Mouse (Mus musculus): Measurements from ENCODE around the gene Sipa1l2.

Sipa1l2 gene

DNA sequence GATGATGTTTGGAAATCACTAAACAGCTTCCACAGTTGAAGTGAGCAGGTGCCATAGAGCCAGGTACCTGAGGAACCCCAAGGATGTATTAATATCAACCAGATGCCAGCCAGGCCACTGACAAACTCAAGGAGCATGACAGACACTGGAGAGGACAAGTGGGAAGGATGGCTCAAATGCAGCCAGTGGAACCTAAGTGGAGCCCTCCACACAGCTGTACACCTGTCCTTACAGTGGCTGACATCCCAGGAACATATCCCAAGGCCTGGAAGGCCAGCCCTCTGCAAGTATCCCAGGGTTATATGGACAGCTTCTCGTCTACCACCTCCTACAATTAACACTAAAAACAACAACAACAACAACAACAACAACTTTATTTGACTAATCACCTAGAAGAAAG lies 57.0 kb downstream of the Sipa1l2 start:
- no peak for DNase-seq (ENCODE audit: low spot score)

DNA sequence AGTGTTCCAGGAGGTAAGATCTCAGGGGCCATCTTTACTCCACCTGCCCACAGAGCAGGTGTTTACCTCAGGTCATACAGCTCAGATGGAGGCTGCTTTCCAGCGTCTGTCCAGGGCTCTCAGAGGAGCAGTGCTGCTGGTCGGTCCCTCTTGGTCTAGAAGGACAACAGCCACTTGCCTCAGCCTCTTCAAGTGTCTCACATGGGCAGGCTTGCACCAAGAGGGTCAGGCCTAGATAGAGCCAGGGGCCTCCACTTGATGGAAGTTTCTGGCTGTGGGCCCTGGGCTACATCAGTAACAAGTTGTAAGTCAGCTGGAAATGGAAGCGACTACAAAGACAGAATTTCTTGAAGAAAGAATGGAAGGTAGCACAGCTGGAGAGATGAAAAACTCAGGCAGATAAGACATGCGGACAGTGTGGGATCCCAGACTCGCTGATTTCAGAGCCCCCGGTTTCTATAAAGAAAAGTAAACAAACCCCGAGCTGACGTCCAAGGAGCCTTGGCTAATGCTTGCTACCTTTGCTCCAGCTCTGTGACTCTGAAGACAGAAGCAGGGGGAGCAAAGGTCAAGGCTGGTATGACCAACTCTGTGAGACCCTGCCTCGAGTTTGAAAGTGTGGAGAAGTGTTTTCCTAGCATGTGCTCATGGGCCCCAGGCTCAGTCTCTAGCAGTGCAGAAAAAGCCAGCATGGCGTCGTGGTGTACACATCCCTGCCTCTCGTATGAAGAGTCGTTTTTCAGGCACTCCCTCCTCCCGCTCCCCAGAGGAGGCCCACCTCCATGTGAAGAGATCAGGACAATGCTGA lies 58.5 kb downstream of the Sipa1l2 start:
- no peak for DNase-seq (ENCODE audit: low spot score)

DNA sequence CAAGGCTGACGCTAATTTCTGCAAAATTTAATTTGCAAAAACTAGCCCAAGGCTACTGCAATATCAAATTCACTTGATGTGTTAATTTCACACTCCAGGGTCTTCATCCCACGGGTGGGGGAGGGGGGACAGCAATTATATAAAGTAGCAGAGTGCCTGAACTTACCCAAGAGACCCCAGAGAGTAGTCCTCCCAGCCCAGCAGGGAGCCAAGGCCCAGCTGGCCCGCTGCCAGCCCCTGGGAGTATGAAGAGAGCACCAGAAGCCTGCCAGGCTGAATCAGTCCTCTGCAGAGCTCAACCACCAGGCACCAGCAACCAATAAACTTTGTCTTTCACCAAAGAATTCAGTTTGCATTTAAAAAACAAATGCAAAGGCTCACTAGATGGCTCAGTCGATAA lies 59.8 kb downstream of the Sipa1l2 start:
- no peak for DNase-seq (ENCODE audit: low spot score)

DNA sequence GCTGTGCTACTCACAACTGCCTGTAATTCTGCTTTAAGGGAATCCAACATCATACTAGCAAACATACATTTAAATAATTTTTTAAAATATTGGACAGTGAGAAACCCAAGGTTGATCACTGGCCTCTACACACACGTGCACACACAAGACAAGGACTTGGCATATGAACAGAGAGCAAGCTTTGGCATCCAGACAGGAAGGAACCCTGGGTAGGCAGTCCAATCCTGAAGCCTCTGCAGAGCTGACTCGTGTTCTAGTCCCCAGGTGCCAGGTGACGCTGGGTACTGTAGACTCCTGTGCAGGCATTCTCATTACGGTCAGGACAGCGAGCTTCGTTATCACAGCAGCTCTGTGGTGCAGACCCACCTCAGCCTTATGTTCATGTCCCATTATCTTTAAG lies 60.4 kb downstream of the Sipa1l2 start:
- DNase-seq (ENCODE audit: low spot score) = no peak

DNA sequence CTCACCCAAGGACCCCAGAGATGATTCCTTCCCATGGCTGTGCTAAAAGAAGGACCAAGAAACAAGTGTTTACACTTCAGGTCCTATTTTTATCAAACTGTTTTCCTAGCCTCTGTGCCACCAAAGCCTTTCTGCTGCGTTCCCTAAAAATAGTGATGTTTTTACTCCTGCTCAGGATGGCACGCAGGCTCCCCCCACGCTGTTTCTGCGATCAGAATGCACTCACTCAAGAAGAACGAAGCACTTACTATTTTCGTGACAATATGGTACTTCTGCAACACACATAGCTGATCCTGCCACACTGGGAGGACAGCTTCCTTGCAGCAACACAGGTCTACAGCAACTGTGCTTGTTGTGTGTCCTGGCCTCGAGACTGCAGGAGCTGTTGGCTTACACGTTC lies 62.3 kb downstream of the Sipa1l2 start:
- no peak for DNase-seq (ENCODE audit: low spot score)

DNA sequence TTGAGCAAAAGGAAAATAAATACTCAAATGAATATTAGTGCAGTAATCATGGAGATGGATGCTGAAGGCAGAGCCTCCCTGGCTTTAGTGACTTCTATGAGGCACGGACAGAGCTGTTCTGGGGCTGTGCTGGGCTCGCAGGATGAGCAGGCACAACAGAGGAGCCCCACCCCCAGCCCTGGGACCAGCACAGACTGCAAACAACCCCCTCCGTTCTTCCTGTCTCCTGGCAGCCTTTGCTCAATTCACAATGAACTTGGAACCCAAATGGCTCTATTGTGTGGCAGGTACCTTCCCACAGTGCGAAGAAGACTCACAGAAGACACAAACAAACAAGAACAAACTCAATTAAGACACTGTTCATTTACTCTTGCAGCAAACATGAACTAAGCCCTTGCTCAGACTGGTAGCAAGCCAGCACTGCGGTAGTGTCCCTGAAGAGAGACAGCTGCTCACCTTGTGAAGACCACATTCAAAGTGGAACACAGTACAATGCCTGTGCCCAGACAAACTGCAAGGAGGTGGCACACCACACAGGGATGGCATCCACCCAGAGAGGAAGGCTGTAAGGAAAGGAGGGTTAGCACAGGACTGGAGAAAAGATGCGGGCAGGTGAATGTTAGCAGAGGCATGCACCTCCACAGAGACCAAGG lies 64.9 kb downstream of the Sipa1l2 start:
- DNase-seq (ENCODE audit: low spot score) = no peak

DNA sequence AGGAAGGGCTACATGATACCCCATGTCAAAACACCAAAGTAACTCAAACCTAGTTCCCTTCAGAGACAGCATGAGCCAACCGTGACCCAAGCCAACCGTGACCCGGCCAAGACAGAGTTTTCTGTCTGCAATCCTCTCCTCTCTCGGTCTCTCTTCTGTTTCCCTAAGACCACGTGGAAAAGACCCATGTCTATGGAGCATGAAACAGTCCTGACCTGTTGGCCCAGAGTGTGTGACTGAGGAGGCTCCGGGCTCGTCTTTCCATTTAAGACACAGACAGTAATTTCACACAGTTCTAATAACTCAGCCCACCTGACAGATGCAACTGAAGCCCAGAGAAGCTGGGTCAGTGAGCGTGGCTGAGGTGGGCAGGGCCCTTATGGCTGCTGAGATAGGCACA lies 65.8 kb downstream of the Sipa1l2 start:
- DNase-seq (ENCODE audit: low spot score) = no peak

DNA sequence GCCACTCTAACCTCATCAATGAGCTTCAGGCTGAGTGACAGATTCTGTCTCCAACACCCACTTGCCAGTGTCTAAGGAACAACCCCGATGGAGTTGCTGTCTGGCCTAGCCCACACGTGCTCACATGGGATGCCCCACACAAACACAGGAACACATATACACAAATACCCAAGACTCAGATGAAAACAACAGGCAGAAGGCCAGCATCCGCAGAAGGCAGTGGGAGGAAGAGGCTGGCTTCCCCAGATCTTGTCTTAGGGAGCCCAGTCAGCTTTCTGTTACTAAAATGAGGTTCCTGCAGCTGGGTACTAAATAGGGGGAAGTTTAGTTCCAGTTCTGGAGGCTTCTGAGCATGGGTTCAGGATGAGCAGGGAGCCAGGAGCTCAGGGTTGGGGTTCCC lies 66.8 kb downstream of the Sipa1l2 start:
- no peak for DNase-seq (ENCODE audit: low spot score)

DNA sequence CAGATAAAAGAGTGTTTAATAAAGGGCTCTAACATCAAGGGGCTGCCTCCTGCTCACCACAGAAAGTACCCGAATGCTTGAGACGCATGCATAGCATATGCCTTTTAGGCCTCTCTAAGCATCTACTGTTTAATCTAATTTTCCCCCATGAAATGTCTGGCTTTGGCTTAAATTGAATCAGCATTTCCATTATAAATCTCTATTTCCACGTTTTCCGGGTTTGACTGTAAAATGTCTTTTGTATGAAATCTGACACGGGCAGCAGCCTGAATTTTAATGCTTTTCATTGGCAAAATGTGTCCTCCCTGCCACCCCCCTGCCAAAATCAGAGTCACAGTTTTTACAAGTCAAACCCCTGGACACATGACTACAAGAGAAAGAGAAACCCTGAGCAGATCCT lies 69.6 kb downstream of the Sipa1l2 start:
- DNase-seq (ENCODE audit: low spot score) = no peak

DNA sequence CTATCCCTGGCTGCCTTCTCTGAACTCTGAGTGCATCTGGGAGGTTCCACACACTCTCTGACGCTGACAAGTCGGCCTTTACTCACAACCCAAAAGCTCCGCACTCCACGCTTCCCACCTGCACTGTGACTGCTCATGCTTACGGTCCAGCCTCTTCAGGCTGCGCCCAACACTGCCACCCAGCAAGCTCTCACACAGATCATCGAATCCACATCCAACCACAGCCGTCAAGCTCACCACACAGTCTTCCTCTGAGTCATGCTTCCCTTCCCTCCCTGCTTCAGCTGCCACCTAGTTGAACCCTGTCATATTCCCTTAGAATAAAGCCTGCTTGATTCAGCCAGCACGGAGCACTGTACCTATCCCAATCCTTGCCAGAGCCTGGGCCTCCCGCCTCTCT lies 71.1 kb downstream of the Sipa1l2 start:
- DNase-seq (ENCODE audit: low spot score) = no peak

DNA sequence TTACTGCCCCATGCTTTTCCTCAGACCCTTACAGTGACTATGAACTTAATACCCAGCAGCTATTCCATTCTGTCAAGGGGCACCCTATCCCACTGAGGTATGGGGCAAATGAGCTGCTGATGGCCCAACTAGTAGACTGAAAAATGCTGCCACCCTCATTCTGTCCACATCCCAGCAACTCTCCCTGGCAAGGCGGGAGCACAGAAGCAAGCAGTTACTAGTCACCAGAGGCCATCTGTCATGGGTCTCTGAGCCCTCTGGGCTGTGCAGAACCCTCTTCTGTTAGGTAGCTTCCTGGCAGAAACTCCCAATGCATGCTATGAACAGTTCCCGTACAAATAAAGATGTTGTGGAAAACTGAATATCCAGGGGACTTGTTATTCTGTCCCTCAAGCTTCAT lies 74.1 kb downstream of the Sipa1l2 start:
- DNase-seq (ENCODE audit: low spot score) = no peak

DNA sequence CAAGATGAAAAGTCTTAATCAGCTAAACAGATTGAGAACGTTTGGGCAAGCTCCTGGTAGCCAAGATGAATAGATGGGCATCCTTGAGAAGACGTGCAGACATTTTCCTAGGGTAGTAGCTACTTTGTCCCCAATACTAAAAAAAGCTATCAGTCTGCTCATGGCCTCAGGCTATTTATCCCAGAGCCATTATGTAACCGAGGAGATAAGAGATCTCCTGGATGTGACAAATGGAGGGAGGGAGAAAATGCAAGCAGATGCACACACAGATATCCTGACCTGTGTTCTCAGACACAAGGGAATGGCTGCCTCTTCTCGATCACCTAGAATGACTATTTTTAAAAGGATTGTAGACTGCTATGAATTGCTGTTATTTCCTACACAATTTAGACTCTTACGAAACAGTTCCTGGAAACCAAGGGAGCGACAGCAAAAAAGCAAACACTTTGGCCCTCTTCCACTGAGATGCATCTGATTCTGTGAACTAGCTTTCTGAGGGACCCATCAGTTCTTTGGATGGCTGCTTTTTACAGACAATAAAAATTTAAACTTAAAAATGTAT lies 76.3 kb downstream of the Sipa1l2 start:
- no peak for DNase-seq (ENCODE audit: low spot score)

DNA sequence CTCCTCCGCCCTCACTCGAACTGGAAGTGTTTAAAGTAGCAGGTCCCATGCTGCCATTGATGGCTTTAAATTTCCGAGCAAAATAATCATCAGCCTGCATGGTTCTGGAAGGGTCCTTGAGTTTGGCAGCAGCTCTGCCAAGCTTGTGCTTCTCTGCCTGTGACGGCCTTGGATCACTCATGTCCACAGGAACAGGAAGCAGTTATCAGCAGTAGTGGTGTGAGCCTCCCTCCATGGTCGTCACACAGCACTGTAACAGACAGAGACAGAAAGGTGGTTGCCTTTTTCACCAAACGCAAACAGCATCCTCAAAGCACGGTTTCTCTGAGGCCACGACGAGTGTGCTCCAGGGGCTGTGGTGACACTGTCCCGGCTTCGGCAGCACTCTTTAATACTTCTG lies 77.2 kb downstream of the Sipa1l2 start:
- DNase-seq (ENCODE audit: low spot score) = no peak

DNA sequence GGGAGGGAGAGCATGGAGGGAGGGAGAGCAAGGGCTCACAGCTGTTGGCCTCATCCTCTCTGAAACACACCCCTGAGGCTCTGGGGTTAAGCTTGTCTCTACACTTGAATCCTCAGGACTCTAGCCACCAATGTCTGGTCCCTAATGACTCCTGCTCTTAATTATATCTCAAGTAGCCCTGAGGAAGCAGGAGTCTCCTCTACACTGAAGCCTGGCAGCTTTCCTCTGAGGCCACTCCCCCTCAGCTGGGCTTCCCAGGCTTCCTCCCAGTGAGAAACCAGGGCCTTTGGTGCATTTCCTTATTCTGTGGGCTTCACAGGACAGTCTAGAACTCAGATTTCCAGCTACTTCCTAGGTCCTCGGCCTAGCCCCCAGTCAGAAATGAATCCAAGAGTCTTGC lies 80.9 kb downstream of the Sipa1l2 start:
- no peak for DNase-seq (ENCODE audit: low spot score)

DNA sequence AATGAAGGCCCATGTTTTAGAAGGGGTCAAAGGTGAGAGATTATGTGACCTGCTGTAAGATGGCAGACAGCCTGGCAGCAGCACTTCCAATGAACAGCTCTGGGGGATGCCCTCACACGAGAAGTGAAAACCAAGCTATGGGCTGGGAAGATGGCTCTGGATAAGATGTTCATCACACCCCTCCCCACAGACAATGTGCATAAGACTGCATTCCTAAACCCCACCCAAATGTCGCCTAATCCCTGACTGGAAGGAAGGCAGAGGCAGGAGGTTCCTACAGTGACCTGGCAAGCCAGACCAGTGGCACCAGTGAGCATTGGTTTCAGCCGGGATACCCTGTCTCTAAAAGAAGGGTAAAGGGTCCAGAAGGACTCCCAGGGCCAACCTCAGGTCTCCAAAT lies 83.9 kb downstream of the Sipa1l2 start:
- DNase-seq (ENCODE audit: low spot score) = no peak

DNA sequence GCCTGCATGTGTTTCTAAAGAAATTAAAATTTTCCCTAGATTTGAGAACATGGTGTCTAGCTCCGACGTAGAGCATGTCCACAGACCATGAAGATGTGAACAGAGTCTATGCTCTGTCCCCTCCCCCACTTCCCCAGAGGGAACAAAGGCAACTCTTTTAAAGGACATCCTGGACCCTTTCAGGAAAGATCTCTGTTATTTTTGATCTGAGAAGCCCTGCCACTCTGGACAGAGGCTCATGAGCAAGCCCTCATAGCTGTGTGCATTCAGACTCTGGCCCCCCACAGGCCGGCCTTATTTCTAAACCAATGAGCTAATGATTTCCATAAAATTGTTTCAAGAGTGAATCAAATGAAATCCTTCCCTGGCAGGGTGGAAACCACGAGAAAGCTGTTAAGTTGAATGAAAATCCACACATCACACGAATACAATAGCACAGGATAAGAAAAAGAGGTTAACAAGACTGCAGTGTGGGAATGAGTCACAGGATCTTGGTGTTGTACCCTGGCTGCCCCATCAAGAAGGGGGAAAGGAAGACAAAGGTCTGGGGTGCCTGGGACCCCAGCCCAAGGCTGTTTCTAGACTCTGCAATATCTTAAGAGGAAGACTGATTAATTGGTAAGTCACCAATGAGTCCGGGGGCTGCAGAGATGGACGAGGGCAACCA lies 84.9 kb downstream of the Sipa1l2 start:
- no peak for DNase-seq (ENCODE audit: low spot score)

DNA sequence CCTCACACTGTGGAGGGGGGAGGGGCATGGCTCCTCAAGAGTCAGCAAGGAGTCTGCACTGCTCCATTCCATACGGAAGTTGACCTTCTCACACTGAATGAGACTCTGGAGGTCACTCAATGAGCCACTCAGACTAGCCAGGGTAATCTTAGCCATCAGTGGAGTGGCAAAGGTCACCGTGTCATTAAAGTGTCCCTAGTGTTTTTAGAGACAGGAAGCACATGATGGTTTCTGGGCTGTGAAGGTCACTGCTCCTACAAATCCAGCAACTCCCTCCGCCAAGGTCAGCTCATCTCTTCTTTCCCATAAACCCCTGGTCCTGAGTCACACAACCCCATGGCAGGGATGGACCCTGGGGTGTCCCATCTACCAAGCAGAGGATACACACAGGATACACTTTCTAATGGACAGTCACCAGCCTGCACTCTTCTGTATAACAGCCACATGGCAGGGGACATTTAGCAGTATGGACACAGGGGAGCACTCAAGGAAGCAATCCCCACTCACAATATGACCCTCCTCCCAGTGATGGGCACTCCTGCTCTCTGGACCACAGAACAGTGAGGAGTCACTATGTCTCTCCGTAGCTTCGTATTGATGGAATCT lies 87.0 kb downstream of the Sipa1l2 start:
- no peak for DNase-seq (ENCODE audit: low spot score)

DNA sequence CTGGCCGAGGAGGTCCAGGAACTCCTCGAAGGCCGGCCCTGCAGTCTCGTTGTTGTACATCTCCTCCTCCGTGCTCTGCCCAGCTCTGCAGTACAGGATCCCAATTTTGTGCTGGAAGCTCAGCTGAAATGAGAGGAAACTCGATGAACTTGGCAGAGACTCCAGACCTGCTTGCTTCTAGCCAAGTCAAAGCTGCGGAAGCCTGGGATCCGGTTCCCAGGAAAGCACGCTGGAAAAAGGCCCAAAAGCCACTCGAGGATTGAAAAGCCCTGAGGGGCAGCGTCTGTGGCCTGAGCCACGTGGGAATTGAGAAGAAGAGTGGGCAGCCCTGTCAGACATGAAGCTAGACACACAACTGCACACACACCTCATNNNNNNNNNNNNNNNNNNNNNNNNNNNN lies 94.7 kb downstream of the Sipa1l2 start:
- peak; percentile 66 for DNase-seq (ENCODE audit: low spot score)

DNA sequence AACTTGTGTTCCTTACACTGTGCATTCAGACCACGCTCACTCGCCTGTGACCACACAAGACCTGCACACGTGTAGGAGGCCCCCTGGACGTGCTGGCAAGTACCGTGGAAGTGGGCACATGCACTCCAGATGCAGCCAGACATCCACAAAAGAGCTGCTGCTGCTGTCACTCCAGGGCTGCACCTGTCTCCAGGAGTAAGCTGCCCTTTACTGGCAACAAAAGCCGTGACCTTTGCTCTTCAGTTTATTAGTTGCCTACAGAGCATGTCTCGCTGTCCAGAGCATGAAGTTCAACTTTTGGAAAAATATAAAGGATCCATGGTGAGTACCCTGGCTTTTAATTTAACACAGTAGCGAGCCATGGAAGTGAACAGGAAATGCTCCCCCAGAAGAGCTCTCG lies 98.2 kb downstream of the Sipa1l2 start:
- no peak for DNase-seq (ENCODE audit: low spot score)

DNA sequence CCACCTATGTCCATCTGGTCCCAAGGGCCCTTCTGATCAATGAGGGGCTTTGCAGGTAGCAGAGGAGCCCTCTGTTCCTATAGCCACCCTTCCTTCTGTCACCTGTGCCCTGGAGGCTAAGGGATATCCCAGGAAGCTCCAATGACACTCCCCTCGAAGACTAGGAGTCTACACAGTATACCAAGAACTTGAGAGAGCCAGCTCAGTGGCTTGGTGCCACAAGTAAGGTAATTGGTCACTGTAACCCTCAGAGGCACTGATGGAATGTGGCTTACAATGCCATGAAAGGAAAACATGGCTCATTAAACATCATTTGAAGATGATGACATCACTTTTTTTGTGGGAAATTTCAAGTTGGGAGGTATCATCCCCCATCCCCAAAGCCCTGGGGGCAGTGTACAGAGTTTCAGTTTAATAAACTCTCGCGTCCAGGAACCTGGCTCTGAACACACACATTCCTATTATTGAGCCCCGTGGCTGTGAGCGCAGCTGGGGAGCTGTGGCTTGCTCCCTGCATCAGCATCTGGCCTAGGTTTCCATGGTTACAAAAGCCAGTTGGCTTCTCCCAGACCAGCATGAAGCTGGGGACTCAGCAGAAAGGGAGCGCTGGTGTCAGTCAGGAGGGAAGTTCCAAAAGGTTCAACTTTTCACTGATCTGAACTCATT lies 104.3 kb downstream of the Sipa1l2 start:
- no peak for DNase-seq (ENCODE audit: low spot score)

DNA sequence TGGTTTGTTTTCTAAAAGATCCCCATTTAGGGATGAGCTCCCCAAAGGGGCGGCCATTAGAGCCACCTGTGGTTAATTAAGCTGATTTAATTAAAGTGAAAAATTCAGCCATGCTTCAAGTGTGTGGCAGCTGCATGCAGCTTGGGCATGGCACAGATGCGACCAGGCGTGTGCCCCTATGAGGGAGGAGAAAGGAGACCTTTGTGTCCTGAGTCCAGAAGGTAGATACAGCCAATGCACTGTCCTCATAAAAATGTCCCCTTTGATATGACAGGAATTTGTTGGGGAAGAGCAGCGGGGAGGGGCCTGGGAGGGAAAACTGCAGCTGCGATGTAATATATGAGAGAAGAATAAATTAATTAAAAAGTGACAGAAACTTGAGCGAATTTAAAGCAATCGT lies 106.7 kb downstream of the Sipa1l2 start:
- no peak for DNase-seq (ENCODE audit: low spot score)

DNA sequence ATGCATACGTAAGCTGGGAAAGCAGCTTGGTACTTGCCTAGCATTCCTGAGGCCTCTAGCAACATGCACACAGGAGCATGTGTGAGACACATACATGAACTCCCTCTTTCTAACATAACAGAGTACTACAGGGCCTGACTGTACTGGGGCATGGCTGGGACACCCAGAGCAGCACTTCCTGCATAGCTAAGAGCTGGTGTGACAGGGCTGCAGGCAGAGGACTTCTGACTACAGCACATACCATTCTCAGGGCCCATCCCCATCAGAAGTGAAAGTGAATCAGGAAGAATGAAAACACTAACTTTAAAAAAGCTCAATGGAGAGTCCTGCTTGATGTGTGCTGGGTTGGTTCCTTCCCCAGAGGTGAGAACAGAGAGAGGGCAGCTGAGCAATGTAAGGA lies 108.1 kb downstream of the Sipa1l2 start:
- DNase-seq (ENCODE audit: low spot score) = peak; percentile 43
